Mouse (Mus musculus) brain, embryonic 14.5 days (tissue): ENCODE data around the gene Emc8.

ENCODE experiments used
- CTCF ChIP-seq: fragments of 200-500 bp; IDR thresholded peaks from 2 replicates; pipeline ENCODE4 v1.5.1; 2012; ENCODE audit warnings: inconsistent platforms, mild to moderate bottlenecking, moderate library complexity, borderline replicate concordance; ENCODE audit not compliant: insufficient read depth, insufficient read length; ENCODE audit errors: extremely low read depth
- POLR2A ChIP-seq: fragments of 200-500 bp; IDR thresholded peaks from 2 replicates; pipeline ENCODE4 v1.6.1; 2012; ENCODE audit warnings: mild to moderate bottlenecking, inconsistent platforms, borderline replicate concordance; ENCODE audit not compliant: poor library complexity, insufficient read depth, insufficient read length, severe bottlenecking; ENCODE audit errors: extremely low read depth

- TF ChIP-seq CTCF (no peak), POLR2A (no peak)
Observed at GRCm38 (mm10) chr8:120656322-120657052, 11.9 kb downstream of the Emc8 start.
